ENCODE assay signal across 8 mouse cellular contexts in genomic region chr5:142444791-142445531, GRCm38 (mm10). TPM values are rescaled to one million over a fixed set of nuclear protein-coding genes. Genes with fewer than 3 reads are reported as not detected.
A peak's percentile ranks its signal among the peaks of the same experiment; 100 is the strongest.
DNase-seq lines count a peak whose midpoint lies in the region; ATAC-seq and TF ChIP-seq lines count a peak whose summit lies in the region.

No protein-coding gene starts in this region.

- no peak overlapping the region for H3K4me2 ChIP-seq in lung, embryonic 16.5 days (ENCODE audit: low read depth, low read length)
- H3K4me2 ChIP-seq in heart, postnatal 0 days (ENCODE audit: low read depth, low read length), result no peak overlapping the region
- no peak overlapping the region for H3K4me2 ChIP-seq in midbrain, embryonic 13.5 days (replicated peaks)

- 0 out of 2 replicates have a peak, but pooled peaks cover 5% of the 10 kb centered on the region for H3K36me3 ChIP-seq in lung, embryonic 16.5 days (ENCODE audit: control insufficient read depth, insufficient read depth, low read length)
- H3K36me3 ChIP-seq in heart, postnatal 0 days (replicated peaks; ENCODE audit: control insufficient read depth, insufficient read depth, low read length), result peaks cover 7% of the 10 kb centered on the region
- H3K36me3 ChIP-seq in midbrain, embryonic 13.5 days, result peaks cover 11% of the 10 kb centered on the region; the same call in 1 of the 2 replicates

- H3K4me3 ChIP-seq in lung, embryonic 16.5 days (ENCODE audit: low read length), result no peak overlapping the region
- H3K4me3 ChIP-seq in bone marrow, adult 2 months (replicated peaks; ENCODE audit: control insufficient read depth, low read depth, low read length), result no peak overlapping the region
- H3K4me3 ChIP-seq in heart, postnatal 0 days (ENCODE audit: low read depth, low read length), result no peak overlapping the region
- H3K4me3 ChIP-seq in midbrain, embryonic 13.5 days (replicated peaks), result no peak overlapping the region

- no peaks in the 10 kb centered on the region for H3K9me3 ChIP-seq in lung, embryonic 16.5 days (ENCODE audit: control insufficient read depth, low read length)
- no peaks in the 10 kb centered on the region for H3K9me3 ChIP-seq in heart, postnatal 0 days (replicated peaks; ENCODE audit: control insufficient read depth, low read length)
- no peaks in the 10 kb centered on the region for H3K9me3 ChIP-seq in midbrain, embryonic 13.5 days

- no peak for TF ChIP-seq EP300 in heart, postnatal 0 days (IDR thresholded peaks at IDR 0.05; ENCODE audit: low read depth)

- ATAC-seq in lung, embryonic 16.5 days (ENCODE audit: low read depth), result no peak
- ATAC-seq in heart, postnatal 0 days (ENCODE audit: insufficient read depth, low read depth), result peak; percentile 18; the same call in 1 of the 2 replicates
- ATAC-seq in midbrain, embryonic 13.5 days, result no peak
- no peak for ATAC-seq in activated CD4-positive, CD25-positive, alpha-beta regulatory T cell, adult 4 months

- no peak for DNase-seq in lung, postnatal 10 days
- DNase-seq in heart, postnatal 0 days (ENCODE audit: low spot score), result no peak
- no peak for DNase-seq in layer of hippocampus, adult 11-12 months (ENCODE audit: low spot score)
- DNase-seq in layer of hippocampus, postnatal 10 days (ENCODE audit: low spot score in 2 of 2), result no peak

- WGBS in lung, embryonic 16.5 days, result 32% methylated on average over 6 of the region's 11 CpGs
- 60% methylated on average over 11 of the region's 11 CpGs for WGBS in bone marrow, adult 2 months
- WGBS in heart, postnatal 0 days, result 45% methylated on average over 11 of the region's 11 CpGs
- WGBS in midbrain, embryonic 13.5 days, result 66% methylated on average over 10 of the region's 11 CpGs

- no peaks in the 10 kb centered on the region for H3K27me3 ChIP-seq in lung, embryonic 16.5 days (ENCODE audit: control insufficient read depth, insufficient read depth, low read depth, low read length)
- no peaks in the 10 kb centered on the region for H3K27me3 ChIP-seq in heart, postnatal 0 days (ENCODE audit: control insufficient read depth, insufficient read depth, low read length)
- no peaks in the 10 kb centered on the region for H3K27me3 ChIP-seq in midbrain, embryonic 13.5 days

- H3K4me1 ChIP-seq in lung, embryonic 16.5 days (replicated peaks; ENCODE audit: control insufficient read depth, insufficient read depth, low read length), result peaks cover 44% of the 10 kb centered on the region
- H3K4me1 ChIP-seq in bone marrow, adult 2 months (ENCODE audit: control insufficient read depth, insufficient read depth, low read length), result peaks cover 15% of the 10 kb centered on the region
- H3K4me1 ChIP-seq in heart, postnatal 0 days (ENCODE audit: control insufficient read depth, insufficient read depth), result peaks cover 28% of the 10 kb centered on the region
- peaks cover 63% of the 10 kb centered on the region for H3K4me1 ChIP-seq in midbrain, embryonic 13.5 days (replicated peaks)

- no peak for TF ChIP-seq CTCF in bone marrow, adult 2 months (IDR thresholded peaks at IDR 0.05; ENCODE audit: control insufficient read depth, insufficient read depth, low read length)
- no peak for TF ChIP-seq CTCF in heart, postnatal 0 days (IDR thresholded peaks at IDR 0.05; ENCODE audit: low read depth)

- H3K9ac ChIP-seq in lung, embryonic 16.5 days (ENCODE audit: low read length), result peak overlapping the region; percentile 28; the same call in 1 of the 2 replicates
- H3K9ac ChIP-seq in heart, postnatal 0 days (replicated peaks; ENCODE audit: low read depth, low read length), result no peak overlapping the region
- H3K9ac ChIP-seq in midbrain, embryonic 13.5 days (replicated peaks), result peak overlapping the region; percentile 52

- peak overlapping the region; percentile 46; the same call in 1 of the 2 replicates for H3K27ac ChIP-seq in lung, embryonic 16.5 days (ENCODE audit: low read length)
- peak overlapping the region; percentile 90 for H3K27ac ChIP-seq in bone marrow, adult 2 months (ENCODE audit: control insufficient read depth, insufficient read depth, low read depth, low read length, poor library complexity)
- peak overlapping the region; percentile 65 for H3K27ac ChIP-seq in heart, postnatal 0 days (ENCODE audit: low read depth)
- 0 out of 2 replicates have a peak overlapping the region, but pooled peaks have one; percentile 44 for H3K27ac ChIP-seq in midbrain, embryonic 13.5 days

- peak; percentile 25; the same call in 1 of the 2 replicates for TF ChIP-seq POLR2A in bone marrow, adult 2 months (IDR thresholded peaks at IDR 0.05; ENCODE audit: borderline replicate concordance, control insufficient read depth, low read depth, low read length)

RNA-seq across cellular contexts. Expression of gene Ap5z1, which starts 18.8 kb away (rescaled TPM):
- 10.0 and 10.3 TPM in 2 replicates for polyA plus RNA-seq in lung, embryonic 16.5 days (2015; fragmentation: Nextera tagmentation; extraction: Ambion mirVana)
- 16.5 and 22.8 TPM in 2 replicates for polyA plus RNA-seq in bone marrow, adult 2 months (2011; ENCODE audit: insufficient read depth, insufficient read length, low replicate concordance, missing spikeins)
- total RNA-seq in heart, postnatal 0 days (2014; rRNA removed; ENCODE audit: low replicate concordance), result 8.2 and 14.1 TPM in 2 replicates
- 3.9 and 5.7 TPM in 2 replicates for polyA plus RNA-seq in heart, postnatal 0 days (2015; fragmentation: Nextera tagmentation; extraction: Ambion mirVana)
- 14.3 and 14.8 TPM in 2 replicates for polyA plus RNA-seq in midbrain, embryonic 13.5 days (2015; fragmentation: Nextera tagmentation; extraction: Ambion mirVana)
- polyA plus RNA-seq in activated CD4-positive, CD25-positive, alpha-beta regulatory T cell, adult 4 months (2017; shearing (Covaris generic)), result 10 to 100 TPM; 12.0 to 24.8 TPM
- total RNA-seq in layer of hippocampus, postnatal 10 days (2021), result 10 to 100 TPM; 19.7 to 20.8 TPM

RNA-seq across cellular contexts. Expression of gene Foxk1, which starts 43.7 kb away (rescaled TPM):
- 3.1 and 3.3 TPM in 2 replicates for polyA plus RNA-seq in lung, embryonic 16.5 days (2015; fragmentation: Nextera tagmentation; extraction: Ambion mirVana)
- 5.7 and 9.1 TPM in 2 replicates for polyA plus RNA-seq in bone marrow, adult 2 months (2011; ENCODE audit: insufficient read depth, insufficient read length, low replicate concordance, missing spikeins)
- total RNA-seq in heart, postnatal 0 days (2014; rRNA removed; ENCODE audit: low replicate concordance), result 9.5 and 9.7 TPM in 2 replicates
- polyA plus RNA-seq in heart, postnatal 0 days (2015; fragmentation: Nextera tagmentation; extraction: Ambion mirVana), result 1.8 and 3.5 TPM in 2 replicates
- 4.8 and 5.1 TPM in 2 replicates for polyA plus RNA-seq in midbrain, embryonic 13.5 days (2015; fragmentation: Nextera tagmentation; extraction: Ambion mirVana)
- polyA plus RNA-seq in activated CD4-positive, CD25-positive, alpha-beta regulatory T cell, adult 4 months (2017; shearing (Covaris generic)), result 10 to 100 TPM in 1 of 2 experiments, 1 to 10 TPM in 1; 9.4 to 13.3 TPM
- 10 to 100 TPM; 33.9 to 37.9 TPM for total RNA-seq in layer of hippocampus, postnatal 10 days (2021)
